Mouse (Mus musculus): Measurements from ENCODE around the gene Rfx4.

DNA sequence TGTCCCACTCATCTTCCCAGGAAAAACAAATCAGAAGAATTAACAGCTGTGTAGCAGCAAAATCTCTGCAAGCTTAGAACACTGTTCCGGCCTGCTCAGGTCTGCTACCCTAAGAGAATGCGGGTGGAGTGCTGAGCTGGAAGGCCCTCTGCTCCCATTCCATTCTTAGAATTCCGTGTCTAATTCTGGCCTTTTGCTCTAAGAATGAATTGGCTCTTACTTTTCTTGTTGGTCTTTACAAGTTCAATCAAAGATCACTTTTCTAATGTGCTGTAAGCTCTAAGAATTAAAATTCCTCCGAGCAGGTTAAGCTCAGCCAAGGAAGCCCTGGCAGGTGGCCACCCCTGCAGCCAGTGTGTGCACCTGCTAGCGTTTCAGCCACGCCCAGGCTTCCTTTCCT is 43.3 kb upstream of the Rfx4 start:
- TF ChIP-seq TAL1 (IDR thresholded peaks at IDR 0.05; ENCODE audit: low read length): no peak
- no peak for TF ChIP-seq GATA1 (IDR thresholded peaks at IDR 0.05; ENCODE audit: low read length)
